In the genomic region with DNA sequence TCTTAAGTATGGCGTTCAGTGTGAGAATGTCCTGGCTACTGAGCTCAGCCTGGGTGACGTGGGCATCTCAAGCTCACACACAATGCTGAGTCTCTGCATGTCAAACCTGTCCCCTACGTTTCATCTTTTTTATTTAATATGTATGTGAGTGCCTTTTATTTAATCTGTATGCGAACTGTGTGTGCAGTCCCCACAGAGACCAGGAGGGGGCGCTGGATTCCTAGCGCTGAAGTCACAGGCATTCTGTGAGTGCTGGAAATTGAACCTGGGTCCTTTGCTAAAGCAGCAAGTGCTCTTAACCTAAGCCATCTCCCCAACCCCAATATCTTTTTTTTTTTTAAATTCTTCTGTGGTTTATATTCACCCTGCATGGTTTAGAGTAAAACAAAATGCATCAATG, we compare ENCODE assay signal across 11 mouse cellular contexts. TPM values are rescaled to one million over a fixed set of nuclear protein-coding genes. Genes with fewer than 3 reads are reported as not detected.
DNase-seq lines count a peak whose midpoint lies in the region; TF ChIP-seq lines count a peak whose summit lies in the region.
"Had no signal": no experiment of that assay in that cellular context is flagged by ENCODE, and none has a peak within 500 bp of the region (broad histone marks: within the 10 kb centered on the region; RNA-seq: fewer than 3 reads in every experiment).

No protein-coding gene starts in this region.

- no peak for DNase-seq in layer of hippocampus, adult 2 months (ENCODE audit: low spot score in 2 of 2)
- DNase-seq in layer of hippocampus, adult 8-10 months (ENCODE audit: low spot score in 2 of 2), result no peak
- no peak for DNase-seq in testis, postnatal 14 days (ENCODE audit: low spot score)
- peak; percentile 69 for DNase-seq in R1 (ENCODE audit: low read depth, low spot score)
- no peak for DNase-seq in cerebellum, postnatal 10 days
- no peak for DNase-seq in right cerebral cortex, postnatal 36 days (ENCODE audit: low spot score in 2 of 2)

- H3K4me3 ChIP-seq in layer of hippocampus, adult 2 months, result no peak overlapping the region
- no peak overlapping the region for H3K4me3 ChIP-seq in testis, adult 2 months (ENCODE audit: control insufficient read depth, low read depth, low read length)
- H3K4me3 ChIP-seq: embryonic facial prominence, embryonic 10.5 days; erythroblast, embryonic 14.5 days; heart, embryonic 12.5 days; neural tube, embryonic 12.5 days had no signal

- no peak for TF ChIP-seq POLR2A in testis, adult 2 months (IDR thresholded peaks at IDR 0.05; ENCODE audit: control insufficient read depth, low read depth, low read length)

- TF ChIP-seq CTCF in layer of hippocampus, adult 2 months (conservative IDR thresholded peaks at IDR 0.05), result peak; percentile 55
- peak; percentile 65; the same call in 1 of the 2 replicates for TF ChIP-seq CTCF in testis, adult 2 months (IDR thresholded peaks at IDR 0.05; ENCODE audit: control insufficient read depth, insufficient read depth, insufficient replicate concordance, low read depth, low read length)

- H3K4me1 ChIP-seq in testis, adult 2 months (ENCODE audit: control insufficient read depth, insufficient read depth, low read length), result no peaks in the 10 kb centered on the region
- H3K4me1 ChIP-seq: heart, embryonic 12.5 days had no signal

- no peak overlapping the region for H3K27ac ChIP-seq in layer of hippocampus, adult 2 months
- H3K27ac ChIP-seq in testis, adult 2 months (ENCODE audit: control insufficient read depth, insufficient read depth, low read depth, low read length), result no peak overlapping the region
- H3K27ac ChIP-seq: embryonic facial prominence, embryonic 10.5 days; neural tube, embryonic 12.5 days had no signal

- H3K36me3 ChIP-seq in testis, adult 2 months (ENCODE audit: control insufficient read depth, insufficient read depth, low read length), result no peaks in the 10 kb centered on the region
- H3K36me3 ChIP-seq: embryonic facial prominence, embryonic 10.5 days; heart, embryonic 12.5 days; neural tube, embryonic 12.5 days had no signal

- H3K27me3 ChIP-seq in testis, adult 2 months (ENCODE audit: control insufficient read depth, insufficient read depth, low read length), result no peaks in the 10 kb centered on the region
- H3K27me3 ChIP-seq: heart, embryonic 12.5 days had no signal

RNA-seq across cellular contexts. Expression of a gene that starts 44.7 kb away (rescaled TPM):
- 10 to 100 TPM in 1 of 2 experiments, 1 to 10 TPM in 1; 8.4 to 11.5 TPM for total RNA-seq in layer of hippocampus, adult 2 months (2021)
- 1 to 10 TPM; 7.3 to 9.3 (median 8.5) TPM for total RNA-seq in layer of hippocampus, adult 8-10 months (2022)
- 7.2 and 7.7 TPM in 2 replicates for polyA plus RNA-seq in testis, adult 2 months (2012; rRNA removed)

RNA-seq across cellular contexts. Expression of a gene that starts 54.1 kb away (rescaled TPM):
- total RNA-seq in layer of hippocampus, adult 2 months (2021), result 10 to 100 TPM; 11.4 to 15.8 TPM
- total RNA-seq in layer of hippocampus, adult 8-10 months (2022), result 10 to 100 TPM; 12.3 to 18.6 (median 15.4) TPM
- 550 and 601 TPM in 2 replicates for polyA plus RNA-seq in testis, adult 2 months (2012; rRNA removed)
- polyA plus RNA-seq: erythroblast, embryonic 14.5 days had no signal

RNA-seq across cellular contexts. Expression of a gene that starts 54.7 kb away (rescaled TPM):
- total RNA-seq in layer of hippocampus, adult 2 months (2021), result 10 to 100 TPM; 21.8 to 31.9 TPM
- 10 to 100 TPM; 22.5 to 35.1 (median 28.4) TPM for total RNA-seq in layer of hippocampus, adult 8-10 months (2022)
- polyA plus RNA-seq in testis, adult 2 months (2012; rRNA removed), result 3.8 and 6.4 TPM in 2 replicates
- polyA plus RNA-seq: erythroblast, embryonic 14.5 days had no signal
